Mouse (Mus musculus) gastrocnemius, postnatal 36 days (tissue): ENCODE measurements around the gene Gm13090. TPM values are rescaled to one million over a fixed set of nuclear protein-coding genes. Genes with fewer than 3 reads are reported as not detected.

Source experiments
- DNase-seq, 2 experiments: peaks; one replicate each; pipeline ENCODE4 v3.0.0; 2022
- intact Hi-C: fragments of 180-260 bp; cut with DNase I; formaldehyde crosslinking; loops from one replicate; pipeline ENCODE4 v1.15.1; 2025
- long read RNA-seq, 2 experiments: library from polyadenylated mRNA; stranded (forward); transcript quantifications; one replicate each; pipeline ENCODE4 v2.0.0; 2021
- total RNA-seq, 2 experiments: library from RNA; stranded (reverse); gene quantifications; 2 replicates each; pipeline ENCODE4 v1.2.3; 2021

Gm13090 gene
- not detected for total RNA-seq
- long read RNA-seq, experiment 1 = 0 reads
- long read RNA-seq, experiment 2 = 0 reads

GRCm38 (mm10) chr4:151089270-151089669 lies at the start of gene Gm13090:
Gene Gm13090 (plus strand): TSS chr4:151089570.
- intact Hi-C loops = no loop called here
- no peak for DNase-seq

GRCm38 (mm10) chr4:151041506-151041905 lies 47.9 kb upstream of the Gm13090 start:
- intact Hi-C loops = no loop called here
- DNase-seq = no peak

- intact Hi-C loops = no loop called here
- DNase-seq = no peak
Observed at GRCm38 (mm10) chr4:151043281-151043680, 46.1 kb upstream of the Gm13090 start.

GRCm38 (mm10) chr4:151044037-151044943 lies 45.1 kb upstream of the Gm13090 start, which contains the start of gene Per3:
Gene Per3 (minus strand): TSS chr4:151044665.
- intact Hi-C loops = no loop called here
- peak; percentile 98 to 99 for DNase-seq

- intact Hi-C loops = no loop called here
- DNase-seq = no peak
Observed at GRCm38 (mm10) chr4:151044944-151045570, 44.3 kb upstream of the Gm13090 start.

GRCm38 (mm10) chr4:151046524-151046923 lies 42.8 kb upstream of the Gm13090 start:
- no peak for DNase-seq
- intact Hi-C loops = no loop called here

- DNase-seq = no peak
- intact Hi-C loops = no loop called here
Observed at GRCm38 (mm10) chr4:151051162-151051561, 38.2 kb upstream of the Gm13090 start.

GRCm38 (mm10) chr4:151057347-151058321 lies 31.7 kb upstream of the Gm13090 start, which contains the start of gene Vamp3:
Gene Vamp3 (minus strand): TSS chr4:151057963.
- DNase-seq = peak; percentile 97 to 99
- intact Hi-C loops = no loop called here

- intact Hi-C loops = no loop called here
- DNase-seq = no peak
Observed at GRCm38 (mm10) chr4:151058634-151059033, 30.7 kb upstream of the Gm13090 start.

GRCm38 (mm10) chr4:151059566-151059965 lies 29.8 kb upstream of the Gm13090 start:
- intact Hi-C loops = no loop called here
- no peak for DNase-seq

GRCm38 (mm10) chr4:151068751-151069150 lies 20.6 kb upstream of the Gm13090 start:
- DNase-seq = no peak
- intact Hi-C loops = no loop called here

GRCm38 (mm10) chr4:151070962-151071361 lies 18.4 kb upstream of the Gm13090 start:
- intact Hi-C loops = no loop called here
- DNase-seq = no peak

GRCm38 (mm10) chr4:151073108-151073744 lies 16.1 kb upstream of the Gm13090 start:
- DNase-seq = peak in 1 of 2 experiments; percentile 53
- intact Hi-C loops = loop anchor here (1.0 kb wide), 1 partner anchor 68 kb away; no protein-coding TSS in a partner anchor

GRCm38 (mm10) chr4:151074817-151075216 lies 14.6 kb upstream of the Gm13090 start:
- no peak for DNase-seq
- intact Hi-C loops = no loop called here

- intact Hi-C loops = no loop called here
Observed at GRCm38 (mm10) chr4:151081355-151081754, 8.0 kb upstream of the Gm13090 start.

GRCm38 (mm10) chr4:151081977-151082376 lies 7.4 kb upstream of the Gm13090 start:
- intact Hi-C loops = no loop called here
- no peak for DNase-seq

More at GRCm38 (mm10) chr4:151081355-151081754, 8.0 kb upstream of the Gm13090 start:
- DNase-seq = no peak

- intact Hi-C loops = no loop called here
- no peak for DNase-seq
Observed at GRCm38 (mm10) chr4:151083027-151083426, 6.3 kb upstream of the Gm13090 start.

GRCm38 (mm10) chr4:151087358-151087757 lies 2.0 kb upstream of the Gm13090 start:
- DNase-seq = no peak
- intact Hi-C loops = no loop called here

- intact Hi-C loops = no loop called here
- DNase-seq = no peak
Observed at GRCm38 (mm10) chr4:151088819-151089218, 551 bp upstream of the Gm13090 start.

- intact Hi-C loops = no loop called here
- DNase-seq = no peak
Observed at GRCm38 (mm10) chr4:151095207-151095606, 5.8 kb downstream of the Gm13090 start.
